10 mouse cellular contexts compared by ENCODE assay signal in the genomic region with DNA sequence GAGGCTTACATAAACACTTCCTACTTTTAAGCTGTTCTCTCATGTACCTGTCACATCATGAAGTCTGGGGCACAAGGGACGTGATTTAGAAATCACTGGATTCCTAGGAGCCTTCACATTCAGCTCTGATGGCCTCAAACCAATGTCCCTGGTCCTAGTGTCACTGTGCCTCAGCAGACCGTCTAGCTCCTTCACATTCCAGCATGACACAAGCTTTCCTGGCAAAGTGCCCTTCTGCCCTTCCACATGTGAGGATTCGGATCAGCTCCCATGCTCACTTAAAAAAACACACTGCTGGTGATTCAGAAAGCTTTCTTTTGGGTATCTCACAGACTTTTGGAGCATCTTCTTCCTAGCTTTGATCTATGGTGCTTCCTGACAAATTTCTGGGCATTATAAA.
DNase-seq lines count a peak whose midpoint lies in the region; ATAC-seq lines count a peak whose summit lies in the region.
"Had no signal": no experiment of that assay in that cellular context is flagged by ENCODE, and none has a peak within 500 bp of the region (broad histone marks: within the 10 kb centered on the region; RNA-seq: fewer than 3 reads in every experiment).

No protein-coding gene starts in this region.

- peaks cover 74% of the 10 kb centered on the region for H3K36me3 ChIP-seq in hindbrain, embryonic 14.5 days (replicated peaks; ENCODE audit: control insufficient read depth, insufficient read depth)

- no peaks in the 10 kb centered on the region for H3K9me3 ChIP-seq in hindbrain, embryonic 14.5 days (ENCODE audit: control insufficient read depth, low read length)
- H3K9me3 ChIP-seq: limb, embryonic 12.5 days had no signal

- ATAC-seq in hindbrain, embryonic 14.5 days (ENCODE audit: low FRiP score): no peak
- ATAC-seq: intestine, postnatal 0 days had no signal

- H3K4me2 ChIP-seq in hindbrain, embryonic 14.5 days (replicated peaks): no peak overlapping the region
- H3K4me2 ChIP-seq: limb, embryonic 12.5 days had no signal

- intact Hi-C loops in heart, postnatal 36 days (cut with DNase I): loop anchor here (5.0 to 10.0 kb wide), 2 partner anchors 69 to 167 kb away; a partner anchor contains a TSS

- peak; percentile 29 to 36 for DNase-seq in kidney, postnatal 36 days
- DNase-seq in kidney, adult 8-10 months: no peak
- DNase-seq in adrenal gland, postnatal 10 days: peak; percentile 76
- peak; percentile 30 to 55 for DNase-seq in cerebellum, postnatal 36 days
- DNase-seq in heart, postnatal 36 days: peak; percentile 44 to 48
- DNase-seq in right cerebral cortex, postnatal 4 days: no peak
- no peak for DNase-seq in right cerebral cortex, postnatal 14 days
- DNase-seq in hindbrain, embryonic 14.5 days (ENCODE audit: low spot score): no peak

- H3K27ac ChIP-seq in hindbrain, embryonic 14.5 days: no peak overlapping the region
- H3K27ac ChIP-seq: limb, embryonic 12.5 days had no signal

- H3K4me1 ChIP-seq in hindbrain, embryonic 14.5 days (replicated peaks; ENCODE audit: control insufficient read depth, insufficient read depth, low read length): no peaks in the 10 kb centered on the region
- H3K4me1 ChIP-seq: limb, embryonic 12.5 days had no signal

- no peaks in the 10 kb centered on the region for H3K27me3 ChIP-seq in hindbrain, embryonic 14.5 days (ENCODE audit: control insufficient read depth, insufficient read depth, low read length)
- H3K27me3 ChIP-seq: limb, embryonic 12.5 days had no signal

- H3K9ac ChIP-seq in hindbrain, embryonic 14.5 days: no peak overlapping the region
- H3K9ac ChIP-seq: limb, embryonic 12.5 days had no signal

- H3K4me3 ChIP-seq in hindbrain, embryonic 14.5 days (replicated peaks; ENCODE audit: low read length): no peak overlapping the region
- H3K4me3 ChIP-seq: limb, embryonic 12.5 days had no signal

- 78% methylated on average over 3 of the region's 3 CpGs for WGBS in hindbrain, embryonic 14.5 days

Comparison
In these comparisons a context has a peak if more than half of its experiments do, and no peak if none do; other contexts are left out.
1. DNase-seq: peak in kidney, postnatal 36 days (2 of 2), adrenal gland, postnatal 10 days (single experiment), cerebellum, postnatal 36 days (2 of 2) and heart, postnatal 36 days (2 of 2); none in kidney, adult 8-10 months (0 of 2), right cerebral cortex, postnatal 4 days (single experiment), right cerebral cortex, postnatal 14 days (single experiment) and hindbrain, embryonic 14.5 days (single experiment).